Mouse (Mus musculus): ENCODE measurements at regions not wholly inside any gene's neighbourhood (a gene's known extent, or its start where the extent isn't known, plus 50 kb on each side); places are given as distances from the start of the nearest gene placed in this dataset.

DNA sequence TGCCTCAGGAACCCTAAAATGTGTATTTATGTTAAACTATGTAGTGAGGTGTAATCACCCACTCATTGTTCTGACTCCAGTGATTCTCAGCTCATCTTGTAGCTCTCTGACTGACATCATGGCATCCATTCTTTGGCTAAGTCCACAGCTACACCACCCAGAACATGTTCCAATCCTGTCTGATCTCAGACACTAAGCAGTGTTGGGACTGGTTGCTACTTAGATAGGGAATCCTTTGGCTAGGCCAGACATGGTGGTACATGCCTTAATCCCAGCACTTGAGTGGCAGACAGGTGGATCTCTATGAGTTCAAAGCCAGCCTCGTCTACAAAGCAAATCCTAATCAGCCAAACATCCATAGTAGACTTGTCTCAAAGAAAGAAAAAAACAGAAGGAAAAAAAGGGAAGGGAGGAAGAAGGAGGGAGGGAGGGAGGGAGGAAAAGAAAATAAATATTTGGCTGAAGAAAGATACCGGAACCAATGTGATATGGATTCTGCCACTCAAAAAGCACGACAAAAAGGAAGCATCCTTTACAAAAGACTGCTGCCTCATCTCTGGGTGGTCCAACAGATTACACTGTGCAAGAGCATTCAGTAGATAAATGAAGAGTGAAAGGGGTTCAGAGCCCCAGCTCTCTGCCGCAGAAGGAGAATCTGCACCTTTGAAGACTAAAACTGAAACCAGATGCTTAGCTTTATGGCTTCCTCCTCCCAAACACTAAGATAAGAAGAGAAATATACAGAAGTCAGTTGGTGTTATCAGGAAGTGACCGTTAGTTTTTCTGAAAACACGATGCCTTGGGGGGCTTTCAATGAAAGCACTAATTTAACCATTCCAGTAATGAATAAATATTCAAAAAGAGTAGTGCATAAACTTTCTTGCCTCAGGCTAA is 51.5 kb upstream of the Med13 start:
- 35% methylated on average over 6 of the region's 6 CpGs for WGBS
- H3K36me3 ChIP-seq = no peaks in the 10 kb centered on the region
- ATAC-seq (ENCODE audit: insufficient number of reproducible peaks, insufficient read depth, low FRiP score, low TSS enrichment, low read depth) = no peak
- no peak overlapping the region for H3K4me3 ChIP-seq
- H3K27me3 ChIP-seq = no peaks in the 10 kb centered on the region
- no peak overlapping the region for H3K9ac ChIP-seq
- H3K4me1 ChIP-seq = peaks cover 19% of the 10 kb centered on the region
- H3K4me2 ChIP-seq = no peak overlapping the region
- H3K9me3 ChIP-seq = no peaks in the 10 kb centered on the region
- H3K27ac ChIP-seq = no peak overlapping the region

DNA sequence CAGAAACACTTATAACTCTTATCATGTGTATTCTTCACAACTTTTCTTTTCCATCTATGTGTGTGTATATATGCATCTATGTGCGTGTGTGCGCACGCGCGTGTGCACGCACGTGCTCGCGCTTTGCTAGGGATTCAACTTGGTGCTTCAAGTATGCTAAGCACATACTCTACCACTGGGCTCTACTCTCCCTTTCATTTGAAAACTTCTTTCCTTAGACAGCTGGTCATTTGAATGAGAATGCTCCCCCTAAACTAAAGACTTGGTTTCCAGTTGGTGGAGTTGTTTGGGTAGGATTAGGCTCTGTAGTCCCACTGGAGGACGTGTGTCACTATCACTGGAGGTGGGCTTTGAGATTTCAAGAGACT is 52.2 kb upstream of the Med13 start:
- ATAC-seq (ENCODE audit: insufficient number of reproducible peaks, insufficient read depth, low FRiP score, low TSS enrichment, low read depth) = no peak
- peaks cover 13% of the 10 kb centered on the region for H3K4me1 ChIP-seq
- H3K27ac ChIP-seq = no peak overlapping the region
- H3K4me3 ChIP-seq = no peak overlapping the region
- no peaks in the 10 kb centered on the region for H3K36me3 ChIP-seq
- no peak overlapping the region for H3K4me2 ChIP-seq
- no peaks in the 10 kb centered on the region for H3K9me3 ChIP-seq
- H3K27me3 ChIP-seq = no peaks in the 10 kb centered on the region
- 88% methylated on average over 10 of the region's 10 CpGs for WGBS
- no peak overlapping the region for H3K9ac ChIP-seq

DNA sequence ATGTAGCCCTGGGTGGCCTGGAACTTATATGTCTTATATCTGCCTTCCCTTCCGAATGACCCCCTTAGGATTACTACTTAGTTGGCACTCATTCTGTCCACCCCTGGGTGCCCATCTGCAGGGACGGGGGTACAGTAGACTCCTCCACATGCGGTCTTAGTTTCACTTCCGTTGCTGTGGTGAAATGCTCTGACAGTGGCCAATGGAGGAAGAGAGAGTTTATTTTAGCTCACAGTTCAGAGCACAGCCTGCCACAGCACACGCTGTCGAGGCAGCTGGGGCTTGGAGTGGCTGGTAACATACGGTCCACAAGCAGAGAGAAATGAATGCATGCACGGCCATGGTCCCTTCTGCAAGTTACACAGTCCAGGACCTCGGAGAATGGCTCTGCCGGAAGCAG is 53.1 kb upstream of the Med13 start:
- Histone ChIP-seq H3K4me2 (no peak overlapping the region), H3K4me3 (no peak overlapping the region), H3K4me1 (peaks cover 10% of the 10 kb centered on the region), H3K36me3 (no peaks in the 10 kb centered on the region), H3K27me3 (no peaks in the 10 kb centered on the region), H3K9me3 (no peaks in the 10 kb centered on the region), H3K9ac (no peak overlapping the region), H3K27ac (no peak overlapping the region)
- WGBS = 88% methylated on average over 10 of the region's 10 CpGs
- no peak for ATAC-seq (ENCODE audit: insufficient number of reproducible peaks, insufficient read depth, low FRiP score, low TSS enrichment, low read depth)

DNA sequence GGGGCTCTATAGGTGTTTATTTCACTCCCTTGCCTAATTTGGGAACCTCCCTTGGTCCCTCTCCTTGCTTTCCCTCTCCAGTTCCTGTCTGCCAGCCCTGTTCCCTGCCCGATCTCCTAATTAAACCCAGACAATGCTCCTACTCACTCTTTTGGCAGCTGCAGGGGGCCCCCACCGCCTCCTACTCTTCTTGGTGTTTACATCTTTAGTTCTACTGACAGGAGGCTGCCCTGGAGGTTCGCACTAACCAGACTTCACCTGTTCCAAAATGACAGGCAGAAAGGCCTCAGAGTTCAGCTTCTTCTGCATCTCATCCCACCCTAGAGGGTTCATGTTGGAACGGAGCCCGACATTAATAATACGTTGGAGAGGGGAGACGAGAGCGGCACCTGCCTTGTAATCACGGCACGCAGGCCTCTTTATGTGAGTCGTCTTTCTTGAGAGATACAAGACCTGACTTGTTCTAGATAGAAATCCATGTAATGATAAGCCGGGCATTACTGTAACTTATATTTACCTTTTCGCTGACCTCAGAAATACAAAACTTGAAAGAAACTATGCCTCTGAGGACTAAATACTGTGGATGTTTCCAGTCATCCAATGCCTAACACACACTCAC is 55.5 kb upstream of the Med13 start:
- no peaks in the 10 kb centered on the region for H3K9me3 ChIP-seq
- no peak overlapping the region for H3K4me3 ChIP-seq
- H3K9ac ChIP-seq = no peak overlapping the region
- H3K4me2 ChIP-seq = no peak overlapping the region; the same call in 1 of the 2 replicates
- ATAC-seq (ENCODE audit: insufficient number of reproducible peaks, insufficient read depth, low FRiP score, low TSS enrichment, low read depth) = peak; percentile 74
- H3K27me3 ChIP-seq = no peaks in the 10 kb centered on the region
- peak overlapping the region; percentile 63; the same call in 1 of the 2 replicates for H3K27ac ChIP-seq
- 29% methylated on average over 13 of the region's 13 CpGs for WGBS
- H3K36me3 ChIP-seq = no peaks in the 10 kb centered on the region
- peaks cover 10% of the 10 kb centered on the region for H3K4me1 ChIP-seq

DNA sequence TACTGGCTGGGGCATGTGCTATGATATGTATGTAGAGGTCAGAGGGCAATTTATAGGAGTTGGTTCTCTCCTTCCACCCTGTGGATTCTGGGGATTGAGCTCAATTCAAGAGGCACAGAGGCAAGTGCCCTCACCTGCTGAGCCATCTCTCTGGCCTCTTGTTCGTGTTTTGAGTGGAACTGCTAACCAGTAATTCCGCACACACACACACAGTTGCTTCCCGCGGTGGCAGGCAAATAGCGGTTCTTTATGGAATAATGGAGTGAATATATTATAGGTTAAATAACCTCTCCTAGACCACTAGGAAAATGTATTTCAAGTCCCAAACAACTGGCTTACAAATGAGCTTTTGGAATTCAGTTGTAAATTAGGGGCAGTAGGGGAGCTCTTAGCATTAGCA is 59.1 kb upstream of the Med13 start:
- Histone ChIP-seq H3K27me3 (no peaks in the 10 kb centered on the region; the same call in 1 of the 2 replicates), H3K9me3 (no peaks in the 10 kb centered on the region), H3K9ac (no peak overlapping the region), H3K27ac (no peak overlapping the region), H3K4me3 (no peak overlapping the region), H3K36me3 (no peaks in the 10 kb centered on the region), H3K4me1 (peaks cover 10% of the 10 kb centered on the region), H3K4me2 (no peak overlapping the region)
- WGBS = 71% methylated on average over 5 of the region's 5 CpGs
- no peak for ATAC-seq (ENCODE audit: insufficient number of reproducible peaks, insufficient read depth, low FRiP score, low TSS enrichment, low read depth)

DNA sequence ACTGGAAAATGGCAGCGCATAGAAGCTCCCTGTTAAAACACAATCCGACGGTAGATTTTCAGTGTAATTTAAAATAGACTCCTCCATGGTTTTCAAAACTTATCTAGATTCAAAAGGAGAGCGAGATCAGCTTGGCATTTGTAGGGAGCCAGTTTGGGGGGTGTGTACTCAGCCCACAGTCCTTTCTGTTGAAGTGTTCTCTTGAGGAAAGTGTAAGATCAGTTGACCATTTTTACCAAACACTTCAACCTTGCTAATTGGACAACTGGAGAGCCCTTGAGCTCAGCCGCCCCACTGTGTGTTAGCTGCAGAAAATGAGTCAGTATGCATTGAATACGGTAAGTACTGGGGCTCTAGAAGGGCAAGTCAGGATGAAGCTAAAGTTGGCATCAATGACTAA is 59.8 kb upstream of the Med13 start:
- 68% methylated on average over 6 of the region's 6 CpGs for WGBS

DNA sequence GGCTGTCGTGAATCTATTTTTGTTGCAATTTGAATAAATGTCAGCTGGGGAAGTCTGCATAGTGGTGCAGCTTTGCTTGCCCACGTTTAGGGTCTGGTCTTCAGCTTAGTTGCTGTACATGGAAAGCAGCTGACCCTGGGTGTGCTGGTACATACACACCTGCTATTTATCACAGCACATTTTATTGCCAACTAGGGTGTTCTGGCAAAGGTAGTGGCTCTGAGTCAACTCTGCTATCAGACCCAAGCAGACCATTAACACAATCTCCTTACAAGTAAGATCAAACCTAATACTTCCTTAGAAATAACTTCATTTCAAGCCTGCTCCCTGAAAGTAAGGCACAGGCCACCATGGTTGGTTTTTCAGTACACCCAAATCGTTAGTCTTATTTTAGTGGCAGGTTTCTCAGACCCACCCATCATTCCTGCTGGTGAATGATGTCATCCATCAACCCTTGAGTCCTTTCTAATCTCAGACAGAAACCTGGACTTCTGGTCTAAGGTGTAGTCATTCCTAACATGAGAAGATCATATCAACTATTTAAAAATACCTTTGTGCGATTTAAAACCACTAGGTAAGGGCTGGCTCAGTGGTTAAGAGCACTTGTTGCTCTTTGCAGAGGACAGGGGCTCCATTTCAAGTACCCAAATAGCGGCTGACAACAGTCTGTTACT is 62.5 kb upstream of the Med13 start:
- Histone ChIP-seq H3K36me3 (no peaks in the 10 kb centered on the region), H3K4me2 (no peak overlapping the region), H3K4me1 (no peaks in the 10 kb centered on the region), H3K9me3 (no peaks in the 10 kb centered on the region), H3K4me3 (no peak overlapping the region), H3K27ac (no peak overlapping the region), H3K27me3 (no peaks in the 10 kb centered on the region; the same call in 1 of the 2 replicates), H3K9ac (no peak overlapping the region)
- WGBS = 77% methylated on average over 5 of the region's 5 CpGs
- ATAC-seq (ENCODE audit: insufficient number of reproducible peaks, insufficient read depth, low FRiP score, low TSS enrichment, low read depth) = no peak

More for the DNA sequence above, 59.8 kb upstream of the Med13 start:
- Histone ChIP-seq H3K36me3 (no peaks in the 10 kb centered on the region), H3K4me1 (peaks cover 8% of the 10 kb centered on the region), H3K9ac (no peak overlapping the region), H3K27me3 (no peaks in the 10 kb centered on the region; the same call in 1 of the 2 replicates), H3K9me3 (no peaks in the 10 kb centered on the region), H3K4me2 (no peak overlapping the region), H3K4me3 (no peak overlapping the region), H3K27ac (no peak overlapping the region)
- ATAC-seq (ENCODE audit: insufficient number of reproducible peaks, insufficient read depth, low FRiP score, low TSS enrichment, low read depth) = no peak

DNA sequence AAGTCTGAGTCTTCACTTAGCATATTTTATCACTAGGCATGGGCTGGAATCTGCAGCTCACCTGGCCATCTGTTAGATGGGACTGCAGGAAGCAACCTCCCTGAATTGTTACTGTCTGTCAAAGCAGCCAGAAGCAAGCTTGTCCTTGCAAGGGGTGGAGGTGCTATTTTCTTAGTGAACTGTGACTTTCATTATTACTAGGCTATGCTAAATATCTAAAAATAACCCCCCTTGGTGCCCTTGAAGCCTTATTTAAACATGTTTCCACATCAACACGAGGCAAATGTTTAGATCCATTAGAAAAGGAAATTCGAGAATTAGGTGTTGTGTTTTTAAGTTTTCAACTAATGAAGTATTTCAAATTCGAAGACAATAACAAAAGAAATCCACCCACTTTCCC is 55.5 kb upstream of the Rnft1 start:
- ATAC-seq (ENCODE audit: insufficient number of reproducible peaks, insufficient read depth, low FRiP score, low TSS enrichment, low read depth) = no peak
- H3K36me3 ChIP-seq = no peaks in the 10 kb centered on the region
- H3K27me3 ChIP-seq = no peaks in the 10 kb centered on the region
- H3K9me3 ChIP-seq = no peaks in the 10 kb centered on the region
- no peak overlapping the region for H3K27ac ChIP-seq
- H3K4me1 ChIP-seq = no peaks in the 10 kb centered on the region
- H3K4me3 ChIP-seq = no peak overlapping the region
- H3K4me2 ChIP-seq = no peak overlapping the region
- WGBS = 58% methylated on average over 3 of the region's 3 CpGs
- H3K9ac ChIP-seq = no peak overlapping the region

DNA sequence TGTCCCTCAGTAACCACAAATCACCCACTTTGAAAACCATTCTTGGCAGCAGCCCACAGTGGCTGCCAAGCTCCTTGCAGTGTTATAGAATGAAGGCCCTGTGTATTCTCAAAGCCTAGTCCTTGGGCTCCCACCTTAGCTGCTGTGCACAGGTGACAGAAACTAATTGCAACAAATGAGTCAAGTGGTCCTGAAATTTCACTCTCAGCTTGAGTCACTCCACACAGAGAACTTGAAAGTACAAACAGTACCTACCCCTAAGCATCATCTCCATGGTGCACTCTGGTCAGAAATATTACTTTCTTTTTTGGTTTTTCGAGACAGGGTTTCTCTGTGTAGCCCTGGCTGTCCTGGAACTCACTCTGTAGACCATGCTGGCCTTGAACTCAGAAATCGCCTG is 54.2 kb upstream of the Rnft1 start:
- H3K4me1 ChIP-seq = no peaks in the 10 kb centered on the region
- no peak for ATAC-seq (ENCODE audit: insufficient number of reproducible peaks, insufficient read depth, low FRiP score, low TSS enrichment, low read depth)
- no peak overlapping the region for H3K4me3 ChIP-seq
- H3K4me2 ChIP-seq = no peak overlapping the region
- H3K9ac ChIP-seq = no peak overlapping the region
- no peaks in the 10 kb centered on the region for H3K27me3 ChIP-seq
- no peaks in the 10 kb centered on the region for H3K9me3 ChIP-seq
- 83% methylated on average over 2 of the region's 2 CpGs for WGBS
- no peak overlapping the region for H3K27ac ChIP-seq
- H3K36me3 ChIP-seq = no peaks in the 10 kb centered on the region

DNA sequence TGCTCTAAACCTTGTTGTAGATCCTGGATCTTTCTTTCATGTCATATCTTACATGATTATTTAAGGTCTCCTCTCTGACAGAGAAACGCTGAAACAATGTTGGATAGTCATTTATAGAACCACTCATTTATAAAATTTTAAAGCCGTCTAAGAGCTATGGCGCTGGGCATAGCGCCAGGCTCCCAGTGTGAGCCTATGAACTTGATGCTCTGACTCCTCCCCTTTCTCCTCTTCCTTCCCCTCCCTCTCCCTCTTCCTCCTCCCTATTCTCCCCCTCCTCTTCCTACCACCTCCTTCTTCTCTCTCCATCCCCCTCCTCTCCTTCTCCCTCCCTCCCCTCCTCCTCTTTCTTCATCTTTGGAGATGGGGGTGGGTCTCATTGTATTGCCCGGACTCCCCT is 52.9 kb upstream of the Rnft1 start:
- Histone ChIP-seq H3K4me3 (no peak overlapping the region), H3K4me1 (0 out of 2 replicates have a peak, but pooled peaks cover 3% of the 10 kb centered on the region), H3K9ac (no peak overlapping the region), H3K9me3 (no peaks in the 10 kb centered on the region), H3K36me3 (no peaks in the 10 kb centered on the region), H3K27me3 (peaks cover 4% of the 10 kb centered on the region), H3K4me2 (no peak overlapping the region), H3K27ac (no peak overlapping the region)
- no peak for ATAC-seq (ENCODE audit: insufficient number of reproducible peaks, insufficient read depth, low FRiP score, low TSS enrichment, low read depth)
- 78% methylated on average over 5 of the region's 5 CpGs for WGBS

DNA sequence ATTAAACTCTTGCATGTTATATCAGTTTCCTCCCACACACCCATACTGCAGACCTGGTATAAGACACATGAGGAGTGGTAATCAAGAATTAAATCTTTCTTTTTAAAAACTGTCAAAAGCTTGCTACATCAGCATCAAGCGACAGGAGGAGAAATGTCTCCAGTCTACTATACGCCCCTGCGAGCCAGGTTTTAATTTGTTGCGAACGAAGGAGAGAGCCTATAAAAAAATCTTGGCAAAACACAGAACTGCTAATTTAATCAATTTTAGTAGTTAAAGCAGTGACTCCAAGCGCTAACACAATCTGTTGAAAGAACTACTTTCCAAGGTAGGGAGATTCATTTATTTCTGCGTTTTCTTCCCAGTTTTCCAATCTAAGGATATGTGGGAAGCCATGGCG is 50.4 kb upstream of the Rnft1 start:
- no peak overlapping the region for H3K4me3 ChIP-seq
- H3K4me2 ChIP-seq = no peak overlapping the region
- H3K27me3 ChIP-seq = peaks cover 4% of the 10 kb centered on the region
- 0 out of 2 replicates have a peak, but pooled peaks cover 3% of the 10 kb centered on the region for H3K4me1 ChIP-seq
- no peak overlapping the region for H3K27ac ChIP-seq
- no peak for ATAC-seq (ENCODE audit: insufficient number of reproducible peaks, insufficient read depth, low FRiP score, low TSS enrichment, low read depth)
- no peak overlapping the region for H3K9ac ChIP-seq
- H3K9me3 ChIP-seq = no peaks in the 10 kb centered on the region
- 73% methylated on average over 8 of the region's 8 CpGs for WGBS
- H3K36me3 ChIP-seq = no peaks in the 10 kb centered on the region
